Mouse (Mus musculus): ENCODE results near the gene Gm6760. TPM values are rescaled to one million over a fixed set of nuclear protein-coding genes. Genes with fewer than 3 reads are reported as not detected.

Gm6760 gene
- not detected in 2 replicates for polyA plus RNA-seq (2015; fragmentation: Nextera tagmentation; extraction: Ambion mirVana)

DNA sequence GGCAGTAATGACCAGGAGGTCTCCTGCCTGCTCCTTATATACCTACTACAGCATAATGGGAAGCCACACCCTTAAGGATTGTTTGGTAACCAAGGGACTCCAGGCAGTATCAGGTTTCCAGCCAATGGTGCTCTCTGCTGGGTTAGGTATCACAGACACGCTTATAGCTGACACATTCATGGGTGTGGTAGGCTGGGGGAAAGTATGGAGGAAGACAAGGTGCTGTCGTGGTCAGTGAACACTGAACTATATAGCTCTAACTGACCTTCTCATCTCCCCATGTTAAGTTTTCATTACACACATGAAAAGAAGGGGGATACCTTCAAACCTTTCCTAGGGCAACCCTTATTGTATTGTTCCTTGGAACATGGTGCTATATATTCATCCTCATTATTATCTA lies at the start of gene Gm6760:
Gm6760 (minus strand) TSS at position 101 of the 400 bp plus-strand sequence.
- no peak for ATAC-seq
- no peaks in the 10 kb centered on the region for H3K4me1 ChIP-seq (ENCODE audit: control insufficient read depth, insufficient read depth, low read length)
- no peak within 1 kb of the TSS for H3K4me3 ChIP-seq (ENCODE audit: low read length)
- no peak within 1 kb of the TSS for H3K9ac ChIP-seq (ENCODE audit: low read depth, low read length)
- no peaks in the 10 kb centered on the region for H3K9me3 ChIP-seq (ENCODE audit: control insufficient read depth, low read length)
- no peaks in the 10 kb centered on the region for H3K27me3 ChIP-seq (replicated peaks; ENCODE audit: control insufficient read depth, insufficient read depth, low read length)
- no peaks in the 10 kb centered on the region for H3K36me3 ChIP-seq (ENCODE audit: control insufficient read depth, insufficient read depth, low read length)
- no peak within 1 kb of the TSS for H3K27ac ChIP-seq (ENCODE audit: low read length)
- 50% methylated on average over 2 of the region's 2 CpGs for WGBS
- H3K4me2 ChIP-seq (ENCODE audit: low read depth, low read length): no peak within 1 kb of the TSS

DNA sequence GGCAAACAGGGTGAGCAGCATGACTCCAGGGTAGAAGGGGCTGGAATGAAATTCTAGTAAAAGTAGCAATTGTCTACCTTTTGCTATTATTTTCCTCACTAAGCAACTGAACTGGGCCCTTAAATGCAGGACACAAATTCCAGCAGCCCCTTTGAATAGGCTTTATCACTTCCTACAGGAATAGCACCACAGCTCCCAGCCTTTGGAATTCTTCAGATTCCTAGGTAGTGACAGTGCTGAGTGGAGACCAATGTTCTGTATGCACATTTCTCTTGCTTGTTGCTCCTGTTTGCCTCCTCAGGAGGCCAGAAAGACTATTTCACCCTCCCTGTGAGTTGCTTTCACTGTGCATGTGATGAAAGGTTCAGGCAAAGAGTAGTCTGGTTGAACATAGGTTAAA lies 29.2 kb upstream of the Gm6760 start:
- Histone ChIP-seq H3K27ac (ENCODE audit: low read length) (no peak overlapping the region), H3K9ac (ENCODE audit: low read depth, low read length) (no peak overlapping the region), H3K36me3 (ENCODE audit: control insufficient read depth, insufficient read depth, low read length) (no peaks in the 10 kb centered on the region), H3K4me3 (ENCODE audit: low read length) (no peak overlapping the region), H3K27me3 (replicated peaks; ENCODE audit: control insufficient read depth, insufficient read depth, low read length) (no peaks in the 10 kb centered on the region), H3K9me3 (ENCODE audit: control insufficient read depth, low read length) (no peaks in the 10 kb centered on the region), H3K4me2 (ENCODE audit: low read depth, low read length) (no peak overlapping the region), H3K4me1 (ENCODE audit: control insufficient read depth, insufficient read depth, low read length) (no peaks in the 10 kb centered on the region)
- ATAC-seq: no peak

- Histone ChIP-seq H3K9me3 (ENCODE audit: control insufficient read depth, low read length) (no peaks in the 10 kb centered on the region), H3K4me1 (ENCODE audit: control insufficient read depth, insufficient read depth, low read length) (no peaks in the 10 kb centered on the region), H3K36me3 (ENCODE audit: control insufficient read depth, insufficient read depth, low read length) (no peaks in the 10 kb centered on the region), H3K9ac (ENCODE audit: low read depth, low read length) (no peak within 1 kb of the TSS), H3K4me3 (ENCODE audit: low read length) (no peak within 1 kb of the TSS), H3K4me2 (ENCODE audit: low read depth, low read length) (no peak within 1 kb of the TSS), H3K27ac (ENCODE audit: low read length) (no peak within 1 kb of the TSS), H3K27me3 (replicated peaks; ENCODE audit: control insufficient read depth, insufficient read depth, low read length) (no peaks in the 10 kb centered on the region)
- 85% methylated on average over 11 of the region's 11 CpGs for WGBS
- no peak for ATAC-seq
These were observed 21.2 kb upstream of the Gm6760 start, which contains the start of gene 3830417A13Rik for GRCm38 (mm10) chrX:64173248-64173647. Gene 3830417A13Rik (plus strand): TSS chrX:64173548.

Other genes with a start within 250 kb of the Gm6760 start
- gene 3830417A13Rik, start 21.4 kb upstream of the Gm6760 start, polyA plus RNA-seq (2015; fragmentation: Nextera tagmentation; extraction: Ambion mirVana): 0.07 and 0.16 TPM in 2 replicates
- 2.2 and 2.3 TPM in 2 replicates for gene Slitrk4, start 124.8 kb upstream of the Gm6760 start, polyA plus RNA-seq (2015; fragmentation: Nextera tagmentation; extraction: Ambion mirVana)

Data from intestine, embryonic 16.5 days (tissue).